Mouse (Mus musculus): ENCODE data around the gene Hecw1.
"Not testable (repeated sequence)": the region's sequence is repeated elsewhere in the genome, so short reads cannot be mapped to it uniquely, and the experiment has no call there.

Hecw1 gene

DNA sequence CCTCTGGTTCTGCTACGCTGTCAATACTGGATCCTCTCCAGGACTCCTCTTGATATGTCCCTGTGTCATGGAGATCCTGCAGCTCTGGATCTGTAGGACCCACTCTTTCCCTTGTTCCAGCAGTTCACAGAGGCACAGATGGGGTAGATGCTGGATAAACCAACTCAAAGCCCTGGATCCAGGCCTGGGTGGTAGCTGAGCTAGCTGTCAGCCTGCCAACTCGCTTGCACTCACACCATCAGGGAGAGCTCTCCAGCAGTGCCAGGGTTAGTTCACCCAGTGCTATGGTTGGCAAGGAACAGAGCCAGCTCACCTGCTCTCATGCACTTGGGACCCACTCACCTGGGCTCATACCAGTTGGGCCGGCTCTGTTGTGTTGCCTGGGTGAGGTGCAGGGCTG is 157.5 kb downstream of the Hecw1 start:
- DNase-seq = no peak

DNA sequence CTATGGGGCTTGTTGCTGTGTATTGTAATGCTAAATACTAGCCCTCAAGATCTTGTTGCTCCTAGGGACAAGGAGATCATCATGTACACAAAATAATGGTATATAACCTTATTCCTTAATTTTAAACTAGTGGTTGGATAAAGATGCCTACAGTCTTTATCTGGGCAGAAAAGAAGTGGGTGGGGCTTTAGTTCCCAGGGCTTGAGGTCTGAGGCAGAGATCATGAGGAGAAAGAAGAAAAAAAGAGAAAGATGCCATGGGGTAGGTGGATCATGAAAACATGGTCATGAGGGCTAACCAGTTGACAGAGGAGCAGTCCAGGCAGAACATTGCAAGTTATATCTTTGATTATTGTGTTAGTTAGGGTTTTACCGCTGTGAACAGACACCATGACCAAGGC is 195.8 kb downstream of the Hecw1 start:
- DNase-seq = no peak

- no peak for DNase-seq
Measured at GRCm38 (mm10) chr13:14306617-14307016, 216.4 kb downstream of the Hecw1 start.

- no peak for DNase-seq
Measured at GRCm38 (mm10) chr13:14304103-14304502, 218.9 kb downstream of the Hecw1 start.

- DNase-seq = no peak
Measured at GRCm38 (mm10) chr13:14302921-14303320, 220.1 kb downstream of the Hecw1 start.

DNA sequence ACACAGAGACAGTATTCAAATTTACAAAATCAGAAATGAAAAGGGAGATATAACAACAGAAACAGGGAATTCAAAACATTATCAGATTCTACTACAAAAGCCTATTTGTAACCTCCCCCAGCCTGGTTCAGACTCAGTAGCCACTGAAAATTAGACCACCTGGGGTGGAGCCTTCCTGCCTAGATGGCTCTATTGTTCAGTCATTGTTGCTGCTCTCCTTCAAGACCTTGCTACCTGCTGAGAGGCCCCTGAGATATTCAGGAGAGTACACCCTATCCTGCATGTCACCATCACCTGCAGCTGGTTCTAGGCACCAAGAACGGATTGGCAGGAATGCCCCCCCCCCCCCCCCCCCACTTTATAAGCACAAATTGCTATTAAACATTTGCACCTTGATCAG is 233.0 kb downstream of the Hecw1 start:
- DNase-seq = no peak

- no peak for DNase-seq
Measured at GRCm38 (mm10) chr13:14271476-14271875, 251.6 kb downstream of the Hecw1 start.

GRCm38 (mm10) chr13:14260939-14261338 is 262.1 kb downstream of the Hecw1 start:
- not testable (repeated sequence) for DNase-seq

- DNase-seq = no peak
Measured at GRCm38 (mm10) chr13:14245946-14246345, 277.1 kb downstream of the Hecw1 start.

- no peak for DNase-seq
Measured at GRCm38 (mm10) chr13:14179669-14180068, 343.4 kb downstream of the Hecw1 start.

- no peak for DNase-seq
Measured at GRCm38 (mm10) chr13:14177989-14178388, 345.0 kb downstream of the Hecw1 start.

All from kidney, adult 18-20 months (tissue).